Mouse (Mus musculus): ENCODE measurements around the gene Gabpb1. TPM values are rescaled to one million over a fixed set of nuclear protein-coding genes. Genes with fewer than 3 reads are reported as not detected.

The Gabpb1 gene
- total and polyA plus RNA-seq, 3 experiments, result 11.7 to 17.8 TPM; not detected in 1

DNA sequence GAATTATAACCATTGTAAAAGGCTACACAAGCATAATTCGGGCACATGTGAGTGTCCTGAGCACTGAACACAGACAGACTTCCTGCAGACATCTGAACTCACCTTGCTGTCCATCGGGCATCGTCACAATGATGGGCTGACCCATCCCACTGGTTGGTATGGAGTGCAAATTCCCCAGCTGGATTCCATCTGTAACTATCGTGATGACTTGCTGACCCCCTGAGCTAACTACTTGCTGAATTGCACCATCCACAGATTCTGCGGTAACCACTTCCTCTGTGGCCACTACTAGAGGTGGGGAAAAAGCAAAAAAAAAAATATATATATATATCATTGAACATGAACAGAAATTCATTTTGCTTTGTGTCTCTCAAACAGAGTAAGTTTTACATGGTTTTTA is 29.7 kb downstream of the Gabpb1 start:
- TF ChIP-seq MYC (IDR thresholded peaks at IDR 0.05; ENCODE audit: low read depth, low read length), result no peak
- no peak for TF ChIP-seq CHD1 (IDR thresholded peaks at IDR 0.05; ENCODE audit: low read depth, low read length)
- no peak for TF ChIP-seq EP300 (IDR thresholded peaks at IDR 0.05; ENCODE audit: low read depth in 1 of 2, low read length in 2 of 2)
- TF ChIP-seq E2F4 (IDR thresholded peaks at IDR 0.05; ENCODE audit: borderline replicate concordance, low read depth, low read length), result no peak
- TF ChIP-seq MAX (IDR thresholded peaks at IDR 0.05; ENCODE audit: low read length), result no peak
- TF ChIP-seq POLR2A (IDR thresholded peaks at IDR 0.05; ENCODE audit: control insufficient read depth in 1 of 2, insufficient read depth in 1 of 2, low read depth in 1 of 2, low read length in 2 of 2, poor library complexity in 1 of 2), result no peak
- H3K36me3 ChIP-seq (ENCODE audit: control insufficient read depth in 1 of 2, insufficient read depth in 2 of 2, low read length in 2 of 2), result peaks cover 0 to 3% of the 10 kb centered on the region in 2 experiments; a peak in 1 of 4 replicates
- DNase-seq (ENCODE audit: low read depth, low spot score), result no peak

DNA sequence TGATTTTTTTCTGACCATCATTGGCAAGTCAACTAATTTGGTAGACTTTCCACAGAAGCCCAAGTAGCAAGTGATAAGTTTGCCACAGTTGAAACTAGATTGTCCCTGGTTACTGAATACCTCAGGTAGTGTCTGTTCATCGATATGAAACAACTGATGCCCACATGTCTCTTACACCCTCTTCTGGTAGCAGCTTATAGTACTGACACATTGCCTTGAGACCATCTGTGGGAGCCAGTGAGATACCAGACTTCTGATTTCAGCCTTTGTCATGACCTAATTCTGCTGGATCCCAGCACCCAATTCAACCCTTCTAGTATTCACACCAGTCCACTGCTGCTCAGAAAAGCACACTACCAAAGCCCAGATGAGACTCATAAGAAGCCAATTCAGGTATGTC is 31.4 kb downstream of the Gabpb1 start:
- DNase-seq (ENCODE audit: low read depth, low spot score), result no peak
- no peaks in the 10 kb centered on the region for H3K9me3 ChIP-seq (replicated peaks; ENCODE audit: insufficient read depth, low read length)
- no peak overlapping the region for H3K4me3 ChIP-seq (ENCODE audit: control insufficient read depth in 1 of 2, insufficient read depth in 1 of 2, low read depth in 2 of 2, low read length in 2 of 2)
- H3K36me3 ChIP-seq (ENCODE audit: control insufficient read depth in 1 of 2, insufficient read depth in 2 of 2, low read length in 2 of 2), result peaks cover 0 to 5% of the 10 kb centered on the region in 2 experiments; a peak in 2 of 4 replicates
- no peaks in the 10 kb centered on the region for H3K27me3 ChIP-seq (ENCODE audit: control insufficient read depth in 1 of 2, insufficient read depth in 2 of 2, low read length in 2 of 2)
- no peaks in the 10 kb centered on the region; a peak in 1 of 4 replicates for H3K4me1 ChIP-seq (ENCODE audit: control insufficient read depth in 1 of 2, insufficient read depth in 2 of 2, low read length in 2 of 2)
- no peak overlapping the region for H3K9ac ChIP-seq (ENCODE audit: control insufficient read depth, low read depth, low read length, poor library complexity, severe bottlenecking)
- no peak overlapping the region for H3K27ac ChIP-seq (ENCODE audit: control insufficient read depth, low read depth, low read length)
- TF ChIP-seq CTCF (IDR thresholded peaks at IDR 0.05 in 2 of 3, conservative IDR thresholded peaks at IDR 0.05 in 1 of 3; ENCODE audit: control insufficient read depth in 1 of 3, insufficient read depth in 1 of 3, low read depth in 2 of 3, low read length in 3 of 3, poor library complexity in 1 of 3, severe bottlenecking in 1 of 3), result peak in 1 of 3 experiments; percentile 21; a peak in 1 of 6 replicates
- no peak for TF ChIP-seq CHD2 (IDR thresholded peaks at IDR 0.05; ENCODE audit: low read length)
- H3K79me2 ChIP-seq (ENCODE audit: control insufficient read depth, insufficient read depth, low read length, poor library complexity), result no peaks in the 10 kb centered on the region

More for the DNA sequence above, 29.7 kb downstream of the Gabpb1 start:
- no peaks in the 10 kb centered on the region; a peak in 1 of 4 replicates for H3K4me1 ChIP-seq (ENCODE audit: control insufficient read depth in 1 of 2, insufficient read depth in 2 of 2, low read length in 2 of 2)
- H3K27ac ChIP-seq (ENCODE audit: control insufficient read depth, low read depth, low read length), result no peak overlapping the region
- no peaks in the 10 kb centered on the region for H3K27me3 ChIP-seq (ENCODE audit: control insufficient read depth in 1 of 2, insufficient read depth in 2 of 2, low read length in 2 of 2)
- H3K4me3 ChIP-seq (ENCODE audit: control insufficient read depth in 1 of 2, insufficient read depth in 1 of 2, low read depth in 2 of 2, low read length in 2 of 2), result no peak overlapping the region
- H3K9ac ChIP-seq (ENCODE audit: control insufficient read depth, low read depth, low read length, poor library complexity, severe bottlenecking), result no peak overlapping the region
- H3K79me2 ChIP-seq (ENCODE audit: control insufficient read depth, insufficient read depth, low read length, poor library complexity), result no peaks in the 10 kb centered on the region
- H3K9me3 ChIP-seq (replicated peaks; ENCODE audit: insufficient read depth, low read length), result no peaks in the 10 kb centered on the region

DNA sequence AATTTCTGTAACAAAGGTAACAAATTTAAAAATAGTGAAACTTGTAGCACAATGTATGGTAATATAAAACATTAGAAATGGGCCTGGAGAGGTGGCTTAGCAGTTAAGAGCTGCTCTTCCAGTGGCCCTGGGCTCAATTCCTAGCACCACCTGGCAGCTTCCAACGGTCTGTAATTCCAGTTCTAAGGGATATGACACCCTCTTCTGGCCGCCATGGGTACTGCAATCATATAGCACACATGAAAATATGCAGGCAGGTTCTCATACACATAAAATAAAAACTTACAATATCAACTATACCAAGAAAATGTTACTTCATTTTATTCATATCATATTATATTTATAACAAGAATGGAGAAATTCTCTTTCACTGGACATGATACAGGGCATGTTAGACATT is 35.8 kb downstream of the Gabpb1 start:
- Histone ChIP-seq H3K79me2 (ENCODE audit: control insufficient read depth, insufficient read depth, low read length, poor library complexity) (no peaks in the 10 kb centered on the region), H3K4me3 (ENCODE audit: control insufficient read depth in 1 of 2, insufficient read depth in 1 of 2, low read depth in 2 of 2, low read length in 2 of 2) (no peak overlapping the region), H3K4me1 (ENCODE audit: control insufficient read depth in 1 of 2, insufficient read depth in 2 of 2, low read length in 2 of 2) (peaks cover 6 to 11% of the 10 kb centered on the region in 2 experiments), H3K36me3 (ENCODE audit: control insufficient read depth in 1 of 2, insufficient read depth in 2 of 2, low read length in 2 of 2) (peaks cover 2 to 12% of the 10 kb centered on the region in 2 experiments; a peak in 3 of 4 replicates), H3K27me3 (ENCODE audit: control insufficient read depth in 1 of 2, insufficient read depth in 2 of 2, low read length in 2 of 2) (no peaks in the 10 kb centered on the region), H3K9me3 (replicated peaks; ENCODE audit: insufficient read depth, low read length) (no peaks in the 10 kb centered on the region), H3K27ac (ENCODE audit: control insufficient read depth, low read depth, low read length) (no peak overlapping the region), H3K9ac (ENCODE audit: control insufficient read depth, low read depth, low read length, poor library complexity, severe bottlenecking) (no peak overlapping the region)
- peak; percentile 38 for DNase-seq (ENCODE audit: low read depth, low spot score)
- TF ChIP-seq CTCF (IDR thresholded peaks at IDR 0.05 in 2 of 3, conservative IDR thresholded peaks at IDR 0.05 in 1 of 3; ENCODE audit: control insufficient read depth in 1 of 3, insufficient read depth in 1 of 3, low read depth in 2 of 3, low read length in 3 of 3, poor library complexity in 1 of 3, severe bottlenecking in 1 of 3) (peak; percentile 30 to 51 (median 34); a peak in 5 of 6 replicates), TAL1 (IDR thresholded peaks at IDR 0.05; ENCODE audit: low read length) (no peak), RAD21 (IDR thresholded peaks at IDR 0.05; ENCODE audit: low read depth, low read length) (peak; percentile 51), ZC3H11A (IDR thresholded peaks at IDR 0.05; ENCODE audit: low read depth, low read length) (peak; percentile 21; the same call in 1 of the 2 replicates), USF1 (IDR thresholded peaks at IDR 0.05; ENCODE audit: low read depth, low read length) (no peak), SMC3 (IDR thresholded peaks at IDR 0.05; ENCODE audit: low read depth, low read length) (peak; percentile 57)
